In genomic region chr15:81253585-81253984, GRCm38 (mm10) we compare ENCODE assay signal across 17 mouse cellular contexts. TPM values are rescaled to one million over a fixed set of nuclear protein-coding genes. Genes with fewer than 3 reads are reported as not detected.
A peak's percentile ranks its signal among the peaks of the same experiment; 100 is the strongest.
DNase-seq lines count a peak whose midpoint lies in the region; ATAC-seq lines count a peak whose summit lies in the region.
"Had no signal": no experiment of that assay in that cellular context is flagged by ENCODE, and none has a peak within 500 bp of the region (broad histone marks: within the 10 kb centered on the region; RNA-seq: fewer than 3 reads in every experiment).

No protein-coding gene starts in this region.

- H3K9me3 ChIP-seq in kidney, embryonic 15.5 days (replicated peaks), result no peaks in the 10 kb centered on the region
- H3K9me3 ChIP-seq: intestine, embryonic 15.5 days; midbrain, embryonic 15.5 days had no signal

- H3K9ac ChIP-seq in kidney, embryonic 15.5 days, result no peak overlapping the region
- H3K9ac ChIP-seq: intestine, embryonic 15.5 days; midbrain, embryonic 15.5 days had no signal

- peak; percentile 26 for DNase-seq in kidney, adult 9 months
- peak; percentile 26 for DNase-seq in thymus, postnatal 0 days (ENCODE audit: low spot score)
- DNase-seq in thymus, postnatal 25 days, result no peak
- peak; percentile 62 for DNase-seq in adrenal gland, postnatal 14 days
- no peak for DNase-seq in gastrocnemius, postnatal 4 days (ENCODE audit: low spot score in 2 of 2)
- DNase-seq: cerebellum, adult 11-12 months; gastrocnemius, postnatal 14 days; heart, postnatal 4 days; lung, postnatal 4 days; thymus, adult 2 months had no signal

- WGBS in kidney, embryonic 15.5 days, result 75% methylated on average over 2 of the region's 2 CpGs

- H3K27me3 ChIP-seq in kidney, embryonic 15.5 days, result no peaks in the 10 kb centered on the region
- H3K27me3 ChIP-seq: intestine, embryonic 15.5 days; midbrain, embryonic 15.5 days had no signal

- H3K4me2 ChIP-seq in kidney, embryonic 15.5 days, result no peak overlapping the region
- H3K4me2 ChIP-seq: heart, embryonic 11.5 days; intestine, embryonic 15.5 days; midbrain, embryonic 15.5 days had no signal

- peaks cover 10% of the 10 kb centered on the region; the same call in 1 of the 2 replicates for H3K4me1 ChIP-seq in kidney, embryonic 15.5 days

- H3K36me3 ChIP-seq in kidney, embryonic 15.5 days, result no peaks in the 10 kb centered on the region
- H3K36me3 ChIP-seq: intestine, embryonic 15.5 days; midbrain, embryonic 15.5 days had no signal

- no peak overlapping the region for H3K27ac ChIP-seq in kidney, embryonic 15.5 days
- H3K27ac ChIP-seq: intestine, embryonic 15.5 days had no signal

- no peak for ATAC-seq in kidney, embryonic 15.5 days (replicated peaks; ENCODE audit: low FRiP score)
- ATAC-seq in frontal cortex, adult (ENCODE audit: low TSS enrichment), result no peak
- ATAC-seq: forebrain, embryonic 16.5 days; intestine, embryonic 15.5 days; midbrain, embryonic 15.5 days had no signal

- no peak overlapping the region for H3K4me3 ChIP-seq in kidney, embryonic 15.5 days (replicated peaks)
- H3K4me3 ChIP-seq: intestine, embryonic 15.5 days; midbrain, embryonic 15.5 days had no signal

RNA-seq across cellular contexts. Expression of gene Mchr1, which starts 18.3 kb away (rescaled TPM):
- 1.1 and 1.2 TPM in 2 replicates for polyA plus RNA-seq in kidney, embryonic 15.5 days (2015; fragmentation: Nextera tagmentation; extraction: Ambion mirVana)
- polyA plus RNA-seq in thymus, postnatal 0 days (2015; fragmentation: Nextera tagmentation; extraction: Ambion mirVana), result 0.10 and 0.26 TPM in 2 replicates
- total RNA-seq in adrenal gland, postnatal 14 days (2021), result 0.26 and 0.33 TPM in 2 replicates
- 1 to 10 TPM; 2.7 to 3.9 TPM for total RNA-seq in gastrocnemius, postnatal 4 days (2021)
- total RNA-seq: heart, postnatal 4 days; neutrophil, adult 5-6 weeks had no signal
- polyA plus RNA-seq: heart, embryonic 11.5 days had no signal

Comparison
In these comparisons a context has a peak if more than half of its experiments do, and no peak if none do; other contexts are left out.
1. DNase-seq: peak in kidney, adult 9 months (single experiment), thymus, postnatal 0 days (single experiment) and adrenal gland, postnatal 14 days (single experiment); none in thymus, postnatal 25 days (single experiment) and gastrocnemius, postnatal 4 days (0 of 2).